Mouse (Mus musculus): Measurements from ENCODE around the gene Pde2a. TPM values are rescaled to one million over a fixed set of nuclear protein-coding genes. Genes with fewer than 3 reads are reported as not detected.

Pde2a gene
- polyA plus RNA-seq (2015; fragmentation: Nextera tagmentation; extraction: Ambion mirVana) = 16.0 and 19.0 TPM in 2 replicates

GRCm38 (mm10) chr7:101421529-101421928 lies at the start of gene Pde2a:
TSS of gene Pde2a (plus strand) at chr7:101421691.
- no peak for ATAC-seq (ENCODE audit: insufficient read depth, low FRiP score)
- 21% methylated on average over 6 of the region's 6 CpGs for WGBS
- H3K27me3 ChIP-seq (ENCODE audit: control insufficient read depth, insufficient read depth, low read length) = no peaks in the 10 kb centered on the region

GRCm38 (mm10) chr7:101373082-101373481 lies 48.4 kb upstream of the Pde2a start:
- no peak overlapping the region for H3K27ac ChIP-seq (ENCODE audit: low read length)
- no peak overlapping the region for H3K4me3 ChIP-seq (replicated peaks; ENCODE audit: low read length)
- H3K9me3 ChIP-seq (replicated peaks; ENCODE audit: control insufficient read depth, low read length) = 0 out of 2 replicates have a peak, but pooled peaks cover 3% of the 10 kb centered on the region
- peaks cover 8% of the 10 kb centered on the region for H3K4me1 ChIP-seq (ENCODE audit: control insufficient read depth, insufficient read depth, low read length)
- 81% methylated on average over 26 of the region's 26 CpGs for whole genome bisulfite sequencing
- no peaks in the 10 kb centered on the region for H3K36me3 ChIP-seq (ENCODE audit: control insufficient read depth, insufficient read depth, low read length)
- H3K27me3 ChIP-seq (ENCODE audit: control insufficient read depth, insufficient read depth, low read length) = no peaks in the 10 kb centered on the region
- no peak overlapping the region for H3K9ac ChIP-seq (ENCODE audit: low read length)
- H3K4me2 ChIP-seq (ENCODE audit: low read depth, low read length) = no peak overlapping the region
- no peak for ATAC-seq (ENCODE audit: insufficient read depth, low FRiP score)

More at GRCm38 (mm10) chr7:101421529-101421928, at the start of gene Pde2a:
- H3K9ac ChIP-seq (ENCODE audit: low read length) = no peak within 1 kb of the TSS
- H3K4me3 ChIP-seq (replicated peaks; ENCODE audit: low read length) = no peak within 1 kb of the TSS
- no peaks in the 10 kb centered on the region for H3K36me3 ChIP-seq (ENCODE audit: control insufficient read depth, insufficient read depth, low read length)
- no peak within 1 kb of the TSS for H3K27ac ChIP-seq (ENCODE audit: low read length)
- H3K4me1 ChIP-seq (ENCODE audit: control insufficient read depth, insufficient read depth, low read length) = peaks cover under 1% of the 10 kb centered on the region; the same call in 1 of the 2 replicates
- no peaks in the 10 kb centered on the region for H3K9me3 ChIP-seq (replicated peaks; ENCODE audit: control insufficient read depth, low read length)
- no peak within 1 kb of the TSS for H3K4me2 ChIP-seq (ENCODE audit: low read depth, low read length)

GRCm38 (mm10) chr7:101374155-101374554 lies 47.3 kb upstream of the Pde2a start:
- no peak overlapping the region for H3K27ac ChIP-seq (ENCODE audit: low read length)
- no peak for ATAC-seq (ENCODE audit: insufficient read depth, low FRiP score)
- no peaks in the 10 kb centered on the region for H3K36me3 ChIP-seq (ENCODE audit: control insufficient read depth, insufficient read depth, low read length)
- H3K4me2 ChIP-seq (ENCODE audit: low read depth, low read length) = no peak overlapping the region
- no peak overlapping the region for H3K4me3 ChIP-seq (replicated peaks; ENCODE audit: low read length)
- no peaks in the 10 kb centered on the region for H3K27me3 ChIP-seq (ENCODE audit: control insufficient read depth, insufficient read depth, low read length)
- peaks cover 13% of the 10 kb centered on the region for H3K4me1 ChIP-seq (ENCODE audit: control insufficient read depth, insufficient read depth, low read length)
- no peak overlapping the region for H3K9ac ChIP-seq (ENCODE audit: low read length)
- 0 out of 2 replicates have a peak, but pooled peaks cover 3% of the 10 kb centered on the region for H3K9me3 ChIP-seq (replicated peaks; ENCODE audit: control insufficient read depth, low read length)

- Histone ChIP-seq H3K27me3 (ENCODE audit: control insufficient read depth, insufficient read depth, low read length) (no peaks in the 10 kb centered on the region), H3K4me1 (ENCODE audit: control insufficient read depth, insufficient read depth, low read length) (peaks cover 20% of the 10 kb centered on the region), H3K27ac (ENCODE audit: low read length) (peak overlapping the region; percentile 92), H3K9me3 (replicated peaks; ENCODE audit: control insufficient read depth, low read length) (no peaks in the 10 kb centered on the region), H3K4me2 (ENCODE audit: low read depth, low read length) (no peak overlapping the region), H3K4me3 (replicated peaks; ENCODE audit: low read length) (no peak overlapping the region), H3K9ac (ENCODE audit: low read length) (peak overlapping the region; percentile 31; the same call in 1 of the 2 replicates), H3K36me3 (ENCODE audit: control insufficient read depth, insufficient read depth, low read length) (no peaks in the 10 kb centered on the region)
- ATAC-seq (ENCODE audit: insufficient read depth, low FRiP score) = no peak
- WGBS = 75% methylated on average over 10 of the region's 10 CpGs
These were observed 44.7 kb upstream of the Pde2a start for GRCm38 (mm10) chr7:101376701-101377340.

- Histone ChIP-seq H3K4me2 (ENCODE audit: low read depth, low read length) (peak overlapping the region; percentile 57), H3K9ac (ENCODE audit: low read length) (peak overlapping the region; percentile 74), H3K27ac (ENCODE audit: low read length) (peak overlapping the region; percentile 92), H3K4me3 (replicated peaks; ENCODE audit: low read length) (peak overlapping the region; percentile 43), H3K36me3 (ENCODE audit: control insufficient read depth, insufficient read depth, low read length) (no peaks in the 10 kb centered on the region), H3K9me3 (replicated peaks; ENCODE audit: control insufficient read depth, low read length) (no peaks in the 10 kb centered on the region), H3K4me1 (ENCODE audit: control insufficient read depth, insufficient read depth, low read length) (peaks cover 20% of the 10 kb centered on the region), H3K27me3 (ENCODE audit: control insufficient read depth, insufficient read depth, low read length) (no peaks in the 10 kb centered on the region)
- peak; percentile 89 for ATAC-seq (ENCODE audit: insufficient read depth, low FRiP score)
- 11% methylated on average over 6 of the region's 7 CpGs for WGBS
These were observed 43.7 kb upstream of the Pde2a start for GRCm38 (mm10) chr7:101377741-101378262.

- Histone ChIP-seq H3K36me3 (ENCODE audit: control insufficient read depth, insufficient read depth, low read length) (no peaks in the 10 kb centered on the region), H3K9ac (ENCODE audit: low read length) (peak overlapping the region; percentile 74), H3K4me2 (ENCODE audit: low read depth, low read length) (peak overlapping the region; percentile 57), H3K27ac (ENCODE audit: low read length) (peak overlapping the region; percentile 92), H3K4me1 (ENCODE audit: control insufficient read depth, insufficient read depth, low read length) (peaks cover 20% of the 10 kb centered on the region), H3K4me3 (replicated peaks; ENCODE audit: low read length) (peak overlapping the region; percentile 43), H3K27me3 (ENCODE audit: control insufficient read depth, insufficient read depth, low read length) (no peaks in the 10 kb centered on the region), H3K9me3 (replicated peaks; ENCODE audit: control insufficient read depth, low read length) (no peaks in the 10 kb centered on the region)
- ATAC-seq (ENCODE audit: insufficient read depth, low FRiP score) = peak; percentile 30
- WGBS = 43% methylated on average over 3 of the region's 3 CpGs
These were observed 43.2 kb upstream of the Pde2a start for GRCm38 (mm10) chr7:101378285-101378684.

- no peak for ATAC-seq (ENCODE audit: insufficient read depth, low FRiP score)
- whole genome bisulfite sequencing = 43% methylated on average over 5 of the region's 5 CpGs
- no peaks in the 10 kb centered on the region for H3K9me3 ChIP-seq (replicated peaks; ENCODE audit: control insufficient read depth, low read length)
These were observed 42.6 kb upstream of the Pde2a start for GRCm38 (mm10) chr7:101378796-101379465.

GRCm38 (mm10) chr7:101379732-101380131 lies 41.8 kb upstream of the Pde2a start:
- ATAC-seq (ENCODE audit: insufficient read depth, low FRiP score) = no peak
- Histone ChIP-seq H3K4me1 (ENCODE audit: control insufficient read depth, insufficient read depth, low read length) (peaks cover 25% of the 10 kb centered on the region), H3K9me3 (replicated peaks; ENCODE audit: control insufficient read depth, low read length) (no peaks in the 10 kb centered on the region), H3K9ac (ENCODE audit: low read length) (peak overlapping the region; percentile 74), H3K27ac (ENCODE audit: low read length) (peak overlapping the region; percentile 92; the same call in 1 of the 2 replicates), H3K27me3 (ENCODE audit: control insufficient read depth, insufficient read depth, low read length) (no peaks in the 10 kb centered on the region), H3K4me3 (replicated peaks; ENCODE audit: low read length) (no peak overlapping the region), H3K4me2 (ENCODE audit: low read depth, low read length) (peak overlapping the region; percentile 57), H3K36me3 (ENCODE audit: control insufficient read depth, insufficient read depth, low read length) (no peaks in the 10 kb centered on the region)
- WGBS = 45% methylated on average over 2 of the region's 2 CpGs

More at GRCm38 (mm10) chr7:101378796-101379465, 42.6 kb upstream of the Pde2a start:
- Histone ChIP-seq H3K9ac (ENCODE audit: low read length) (peak overlapping the region; percentile 74), H3K4me3 (replicated peaks; ENCODE audit: low read length) (peak overlapping the region; percentile 43), H3K27ac (ENCODE audit: low read length) (peak overlapping the region; percentile 92), H3K4me2 (ENCODE audit: low read depth, low read length) (peak overlapping the region; percentile 57), H3K4me1 (ENCODE audit: control insufficient read depth, insufficient read depth, low read length) (peaks cover 20% of the 10 kb centered on the region), H3K36me3 (ENCODE audit: control insufficient read depth, insufficient read depth, low read length) (no peaks in the 10 kb centered on the region), H3K27me3 (ENCODE audit: control insufficient read depth, insufficient read depth, low read length) (no peaks in the 10 kb centered on the region)

- 82% methylated on average over 6 of the region's 6 CpGs for WGBS
- Histone ChIP-seq H3K27me3 (ENCODE audit: control insufficient read depth, insufficient read depth, low read length) (no peaks in the 10 kb centered on the region), H3K9me3 (replicated peaks; ENCODE audit: control insufficient read depth, low read length) (no peaks in the 10 kb centered on the region), H3K4me1 (ENCODE audit: control insufficient read depth, insufficient read depth, low read length) (peaks cover 43% of the 10 kb centered on the region), H3K9ac (ENCODE audit: low read length) (no peak overlapping the region), H3K4me3 (replicated peaks; ENCODE audit: low read length) (no peak overlapping the region), H3K36me3 (ENCODE audit: control insufficient read depth, insufficient read depth, low read length) (no peaks in the 10 kb centered on the region), H3K4me2 (ENCODE audit: low read depth, low read length) (no peak overlapping the region), H3K27ac (ENCODE audit: low read length) (no peak overlapping the region)
- no peak for ATAC-seq (ENCODE audit: insufficient read depth, low FRiP score)
These were observed 40.0 kb upstream of the Pde2a start for GRCm38 (mm10) chr7:101381512-101381911.

Measured in stomach, embryonic 16.5 days (tissue).